Mouse (Mus musculus) ES-E14 (cell line): ENCODE results near the gene Iqch.

ENCODE experiments used
- HCFC1 ChIP-seq: IDR thresholded peaks from 2 replicates; pipeline ENCODE4 v1.6.1; 2012; ENCODE audit warnings: low read length, inconsistent platforms, borderline replicate concordance; ENCODE audit not compliant: insufficient read depth
- MAFK ChIP-seq: IDR thresholded peaks from 2 replicates; pipeline ENCODE4 v1.6.1; 2014; ENCODE audit warnings: mild to moderate bottlenecking, low read depth, low read length, inconsistent platforms; ENCODE audit not compliant: insufficient read depth
- ZNF384 ChIP-seq: IDR thresholded peaks from 2 replicates; pipeline ENCODE4 v1.6.1; 2012; ENCODE audit warnings: low read depth, low read length, inconsistent platforms

- no peak for TF ChIP-seq MAFK
- no peak for TF ChIP-seq HCFC1
- no peak for TF ChIP-seq ZNF384
These were observed 91.3 kb downstream of the Iqch start for GRCm38 (mm10) chr9:63511034-63511433.
